Mouse (Mus musculus): ENCODE measurements around the gene Nell1.

Nell1 gene

DNA sequence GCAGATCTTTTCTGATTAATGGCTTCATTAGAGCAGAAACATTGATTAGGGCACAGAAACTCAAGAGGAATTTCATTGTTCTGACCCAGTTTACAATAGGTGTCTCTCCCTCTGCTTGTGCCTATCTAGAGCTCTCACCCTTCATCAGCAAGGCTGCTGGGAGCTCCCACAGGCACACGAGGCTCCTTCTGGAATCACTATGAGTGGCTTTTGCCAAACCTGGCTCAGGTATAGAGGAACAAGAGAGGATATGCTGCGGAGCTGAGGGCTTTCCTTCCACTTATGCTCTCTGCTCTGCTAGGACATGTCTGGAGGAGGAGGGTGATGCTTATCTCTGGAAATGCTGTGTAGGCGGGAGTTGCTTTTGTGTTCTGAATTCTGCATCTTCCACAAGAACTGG, 285.4 kb downstream of the Nell1 start:
- DNase-seq (ENCODE audit: low spot score), result no peak

GRCm38 (mm10) chr7:50295508-50295907, 320.8 kb downstream of the Nell1 start:
- no peak for DNase-seq (ENCODE audit: low spot score)

DNA sequence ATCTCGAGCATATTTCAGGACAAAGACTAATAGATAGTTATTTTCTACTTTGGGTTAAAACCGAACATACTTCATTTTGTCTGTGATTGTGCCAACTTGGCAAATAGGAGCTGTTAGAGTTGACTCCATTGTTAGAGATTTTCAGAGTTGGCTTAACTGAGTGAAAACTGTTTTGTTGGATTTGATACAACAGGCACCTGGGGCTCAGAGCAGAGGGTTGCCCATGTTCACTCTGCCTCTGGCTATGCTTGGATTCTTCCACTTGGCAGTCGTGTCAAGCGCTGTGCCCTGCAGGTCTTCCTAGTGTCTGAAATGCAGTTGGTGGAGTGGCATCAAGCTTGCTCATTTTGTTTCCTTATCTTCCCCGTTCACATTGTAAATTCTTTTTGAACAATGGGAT, 363.6 kb downstream of the Nell1 start:
- DNase-seq (ENCODE audit: low spot score), result no peak

- DNase-seq (ENCODE audit: low spot score), result no peak
Observed at GRCm38 (mm10) chr7:50338757-50339156, 364.1 kb downstream of the Nell1 start.

DNA sequence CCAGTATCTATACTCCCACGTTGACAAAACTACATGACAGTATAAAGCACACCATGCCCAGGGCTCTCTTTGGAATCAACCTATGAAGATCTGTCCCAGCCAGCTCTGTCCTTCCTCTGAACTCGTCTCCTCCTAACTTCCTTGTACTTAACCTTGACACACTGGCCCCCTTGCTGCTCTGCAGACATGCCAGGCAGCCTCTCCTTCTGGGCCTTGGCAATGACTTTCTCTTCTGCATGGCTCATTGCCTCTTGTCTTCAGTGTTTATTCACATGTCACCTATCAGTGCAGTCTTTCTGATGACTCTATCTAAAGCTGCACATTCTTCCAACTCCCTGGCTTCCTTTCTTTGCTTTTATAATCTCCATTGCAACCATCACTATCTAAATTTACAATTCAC, 376.9 kb downstream of the Nell1 start:
- no peak for DNase-seq (ENCODE audit: low spot score)

- no peak for DNase-seq (ENCODE audit: low spot score)
Observed at GRCm38 (mm10) chr7:50357213-50357612, 382.5 kb downstream of the Nell1 start.

- DNase-seq (ENCODE audit: low spot score), result no peak
Observed at GRCm38 (mm10) chr7:50362039-50362438, 387.4 kb downstream of the Nell1 start.

- no peak for DNase-seq (ENCODE audit: low spot score)
Observed at GRCm38 (mm10) chr7:50374876-50375275, 400.2 kb downstream of the Nell1 start.

DNA sequence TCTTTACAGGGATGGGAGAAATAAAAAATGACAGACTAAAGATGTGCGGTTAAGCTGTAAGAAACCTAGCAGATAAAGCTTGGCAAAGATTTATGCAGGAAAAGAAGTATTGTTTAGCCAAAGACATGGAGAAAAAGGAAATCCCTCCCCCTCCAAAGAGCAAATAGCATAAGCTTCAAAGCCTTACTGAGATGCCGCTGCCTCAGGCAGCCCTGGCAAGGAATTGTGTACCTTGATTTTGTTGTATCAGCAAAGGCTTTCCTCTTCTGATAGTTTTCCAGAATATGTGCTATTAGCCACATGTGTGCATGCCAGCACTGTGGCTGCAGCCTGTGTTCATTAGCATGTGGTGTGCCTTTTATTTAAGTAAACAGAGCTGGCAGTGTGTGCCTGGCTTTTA, 435.8 kb downstream of the Nell1 start:
- DNase-seq (ENCODE audit: low spot score), result no peak

DNA sequence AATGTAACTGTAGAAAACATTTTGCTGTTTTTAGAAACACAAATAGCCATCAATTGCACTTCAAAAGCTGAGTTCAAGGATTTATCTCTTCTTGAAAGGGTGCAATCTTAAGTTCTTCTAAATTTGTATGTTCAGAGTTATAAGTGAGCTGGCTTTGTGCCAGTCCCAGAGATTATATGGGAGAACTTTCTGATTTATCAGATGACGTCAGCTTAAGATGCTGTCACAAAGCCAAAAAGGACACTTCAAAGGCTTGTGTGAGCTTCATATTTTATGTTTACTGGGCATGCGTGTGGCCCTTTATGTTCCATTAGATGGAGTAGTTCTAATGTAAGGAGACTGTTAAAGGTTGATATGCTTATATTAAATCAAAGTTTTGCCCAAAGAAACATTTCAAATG, 445.3 kb downstream of the Nell1 start:
- no peak for DNase-seq (ENCODE audit: low spot score)

DNA sequence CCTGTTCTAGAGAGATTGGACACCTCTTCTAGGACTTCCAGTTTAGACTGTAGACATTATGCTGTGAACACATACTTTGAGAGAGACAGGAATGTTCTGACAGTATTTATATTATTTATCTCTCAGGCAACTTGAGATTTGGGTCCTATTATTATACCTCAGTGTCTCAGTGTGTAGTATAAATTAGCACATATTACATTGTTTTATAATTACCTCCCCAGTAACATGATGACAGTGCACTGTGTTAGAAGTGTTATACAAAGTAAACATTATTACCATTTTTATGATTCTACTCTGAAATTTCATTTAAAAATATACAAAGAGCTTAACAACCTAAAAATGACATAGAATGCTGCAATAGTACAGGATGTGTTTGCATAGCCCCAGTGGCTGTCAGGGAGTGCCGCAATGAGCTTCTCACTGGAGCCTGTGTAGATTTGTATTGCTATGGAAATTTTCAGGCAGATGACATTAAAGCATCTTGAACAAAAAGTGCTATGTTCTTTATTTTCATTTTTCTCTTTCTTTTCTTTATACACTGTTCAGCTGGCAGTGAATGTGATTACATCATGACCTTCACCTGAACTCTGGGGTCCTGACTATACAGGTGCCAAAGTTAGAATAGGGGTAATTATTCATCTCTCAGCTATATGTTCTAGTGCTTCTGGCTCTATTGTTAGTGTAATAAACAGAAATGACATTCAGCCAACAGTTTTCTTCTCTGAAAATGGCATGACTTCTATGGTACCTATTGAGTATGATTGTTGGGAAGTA, 447.9 kb downstream of the Nell1 start:
- no peak for DNase-seq (ENCODE audit: low spot score)

GRCm38 (mm10) chr7:50429725-50430124, 455.1 kb downstream of the Nell1 start:
- no peak for DNase-seq (ENCODE audit: low spot score)

DNA sequence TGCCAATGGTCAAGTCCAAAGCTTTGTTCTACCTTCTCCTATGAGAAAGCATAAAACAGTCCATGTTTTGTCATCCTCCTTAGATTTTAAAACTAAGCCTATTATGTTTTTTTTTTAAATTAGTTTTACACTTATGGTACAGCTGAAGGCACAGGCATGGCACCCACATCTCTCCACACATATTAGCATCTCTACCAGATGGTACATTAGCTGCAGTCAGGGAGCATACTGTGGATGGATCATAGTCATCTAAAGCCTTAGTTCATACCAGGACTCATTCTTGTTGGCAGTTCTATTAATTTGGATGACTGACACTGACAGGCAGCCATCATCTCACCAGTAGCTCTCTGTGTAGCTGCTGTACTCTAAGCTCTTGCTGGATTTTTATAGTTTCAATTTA, 466.6 kb downstream of the Nell1 start:
- no peak for DNase-seq (ENCODE audit: low spot score)

DNA sequence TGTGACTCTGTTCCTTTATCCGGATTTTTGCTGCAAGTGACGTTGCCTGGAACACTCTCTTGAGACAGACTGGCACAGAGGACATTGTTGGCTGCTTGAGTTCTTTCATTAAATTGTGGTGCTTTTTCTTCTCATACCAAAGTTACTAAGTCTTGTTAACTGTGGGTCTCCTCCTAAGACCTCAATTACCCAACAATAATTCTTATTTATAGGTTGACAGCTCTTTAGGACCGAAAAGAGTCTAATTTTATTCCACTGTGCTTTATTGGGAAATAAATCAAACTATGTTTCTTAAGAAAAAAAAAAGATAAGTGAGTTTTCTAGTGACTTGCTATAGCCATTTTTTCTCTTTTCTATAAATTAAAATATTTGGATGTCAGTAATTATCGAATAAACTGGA, 472.7 kb downstream of the Nell1 start:
- DNase-seq (ENCODE audit: low spot score), result no peak

GRCm38 (mm10) chr7:50467742-50468141, 493.1 kb downstream of the Nell1 start:
- DNase-seq (ENCODE audit: low spot score), result no peak

DNA sequence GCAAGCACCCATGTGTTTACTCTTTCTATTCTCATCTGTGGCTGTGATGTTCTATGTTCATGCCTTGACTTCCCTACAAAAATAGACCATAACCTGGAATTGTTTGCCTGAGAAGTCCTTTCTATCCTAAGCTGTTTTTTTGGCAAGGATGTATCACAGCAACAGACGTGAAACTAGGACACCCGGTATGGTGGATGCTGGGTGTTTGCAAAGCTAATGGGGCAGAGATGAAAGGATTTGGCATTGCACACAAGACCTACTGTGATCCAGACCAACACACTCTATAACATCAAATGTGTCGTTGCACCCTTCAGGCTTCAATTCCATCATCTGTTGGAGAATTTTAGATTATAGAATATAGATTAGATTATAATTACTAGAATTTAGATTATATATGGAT, 495.9 kb downstream of the Nell1 start:
- DNase-seq (ENCODE audit: low spot score), result no peak

DNA sequence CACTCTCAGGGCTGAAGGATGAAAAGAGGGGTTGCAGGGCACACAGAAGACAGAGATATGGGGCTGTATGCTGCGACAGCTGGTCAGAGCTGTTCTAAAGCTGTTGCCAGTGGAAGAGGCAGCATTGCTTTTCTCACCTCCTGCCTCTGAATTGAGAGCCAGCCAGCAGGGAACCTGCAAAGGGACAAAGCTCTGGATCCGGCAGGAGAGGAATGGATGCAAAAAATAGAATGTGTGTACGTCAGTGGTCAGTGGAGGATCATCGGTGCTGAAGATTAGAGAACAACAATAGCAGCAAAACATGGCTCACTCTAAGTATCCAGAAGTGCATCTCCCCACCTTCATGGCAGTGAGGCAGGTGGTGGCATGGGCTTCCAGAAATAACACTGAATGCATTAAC, 507.3 kb downstream of the Nell1 start:
- no peak for DNase-seq (ENCODE audit: low spot score)

DNA sequence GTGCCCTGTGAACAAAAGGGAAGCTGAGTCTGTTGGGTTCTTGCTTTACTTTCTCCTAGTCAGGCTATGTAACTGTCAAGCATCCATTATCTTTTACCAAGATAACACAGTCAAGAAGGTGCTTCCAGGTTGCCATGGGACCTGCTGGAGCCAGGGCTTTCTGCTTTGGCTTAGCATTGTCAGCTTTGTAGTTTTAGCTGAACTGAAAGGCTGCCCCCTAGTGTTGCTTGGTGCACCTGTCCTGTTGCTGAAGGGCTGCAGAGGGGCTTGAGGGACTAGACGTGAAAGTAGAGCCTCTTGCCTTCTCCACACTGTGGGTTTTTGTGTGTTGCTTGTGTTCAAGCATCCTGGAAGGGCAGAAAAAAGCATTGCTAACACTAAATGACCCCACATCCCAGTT, 510.6 kb downstream of the Nell1 start:
- DNase-seq (ENCODE audit: low spot score), result no peak

DNA sequence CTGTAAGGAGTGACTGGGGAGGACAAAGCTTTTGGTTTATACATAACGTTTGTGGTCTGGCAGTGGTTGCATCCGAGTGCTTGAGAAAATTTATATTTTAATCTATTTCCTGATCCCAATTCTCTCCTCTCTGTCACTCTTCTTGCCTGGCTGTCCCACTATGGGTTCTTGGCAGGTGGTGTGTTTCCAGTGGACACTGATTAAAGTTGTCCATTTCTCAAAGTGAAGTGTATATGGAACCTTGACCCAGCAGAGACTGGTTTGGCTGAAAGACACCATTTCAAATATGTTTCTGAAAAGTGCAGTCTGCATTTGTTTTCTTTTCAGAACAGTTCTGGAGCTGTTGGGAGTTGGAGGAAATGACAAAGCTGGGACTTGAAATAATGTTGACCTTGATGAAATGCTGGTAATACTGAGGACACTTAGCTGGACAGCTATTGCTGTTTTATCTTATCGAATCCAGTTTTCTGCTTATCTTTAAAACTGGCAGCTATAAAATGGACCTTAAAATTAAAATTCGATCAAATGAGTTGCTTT, 512.3 kb downstream of the Nell1 start:
- no peak for DNase-seq (ENCODE audit: low spot score)

GRCm38 (mm10) chr7:50501562-50501961, 526.9 kb downstream of the Nell1 start:
- DNase-seq (ENCODE audit: low spot score), result no peak

- no peak for DNase-seq (ENCODE audit: low spot score)
Observed at GRCm38 (mm10) chr7:50507047-50507446, 532.4 kb downstream of the Nell1 start.

- DNase-seq (ENCODE audit: low spot score), result no peak
Observed at GRCm38 (mm10) chr7:50514830-50515229, 540.2 kb downstream of the Nell1 start.

DNA sequence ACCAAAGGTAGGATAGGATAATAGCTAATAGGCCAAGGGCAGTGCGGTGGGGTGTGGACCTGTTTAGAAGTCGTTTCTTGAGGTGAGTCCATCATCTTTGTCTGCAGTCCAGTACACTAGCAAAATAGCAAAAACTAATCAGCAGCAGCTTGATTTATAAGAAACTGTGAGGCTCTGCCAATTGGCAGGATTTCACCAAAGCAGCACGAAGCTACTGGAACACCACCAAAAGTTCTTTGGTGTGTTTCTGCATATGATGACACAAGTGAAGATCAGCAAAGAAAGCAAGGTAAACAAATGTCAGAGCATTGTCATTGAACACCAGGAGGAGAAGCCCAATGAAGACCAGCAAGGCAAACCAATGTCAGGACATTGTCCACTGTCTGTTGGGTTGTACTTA, 542.0 kb downstream of the Nell1 start:
- DNase-seq (ENCODE audit: low spot score), result no peak

- DNase-seq (ENCODE audit: low spot score), result no peak
Observed at GRCm38 (mm10) chr7:50543373-50543772, 568.7 kb downstream of the Nell1 start.

All from adipocyte (in vitro differentiated cells).